Mouse (Mus musculus): ENCODE results near the gene Alox5.

- TF ChIP-seq TAL1 (conservative IDR thresholded peaks at IDR 0.05; ENCODE audit: low read depth, low read length) (no peak), GATA1 (IDR thresholded peaks at IDR 0.05; ENCODE audit: borderline replicate concordance, low read length) (no peak)
Measured at GRCm38 (mm10) chr6:116397621-116398020, 63.4 kb downstream of the Alox5 start.
